Comparison of ENCODE assay signal across 25 mouse cellular contexts in the genomic region with DNA sequence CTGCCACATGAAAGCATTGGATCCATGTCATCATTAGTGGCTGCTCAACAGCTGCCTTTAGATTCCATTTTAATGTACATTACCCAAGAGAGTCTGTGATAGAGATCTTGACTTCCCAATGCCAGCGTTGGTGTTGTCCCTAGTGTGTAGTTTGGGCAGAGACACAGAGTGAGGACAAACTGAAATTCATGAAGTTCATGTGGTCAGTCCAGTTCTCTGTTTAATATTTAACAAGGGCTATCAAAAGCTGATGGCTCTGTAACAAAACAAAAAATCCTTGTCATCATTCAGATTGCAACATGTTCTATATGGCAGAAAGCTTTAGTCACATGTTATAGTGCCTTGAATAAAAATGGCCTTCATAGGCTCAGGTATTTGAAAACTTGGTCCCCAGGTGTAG. TPM values are rescaled to one million over a fixed set of nuclear protein-coding genes. Genes with fewer than 3 reads are reported as not detected.
"Had no signal": no experiment of that assay in that cellular context is flagged by ENCODE, and none has a peak within 500 bp of the region (broad histone marks: within the 10 kb centered on the region; RNA-seq: fewer than 3 reads in every experiment).

No protein-coding gene starts in this region.

- H3K4me1 ChIP-seq: midbrain, embryonic 10.5 days; midbrain, embryonic 12.5 days; neural tube, embryonic 13.5 days; neural tube, embryonic 15.5 days; stomach, embryonic 15.5 days had no signal

- H3K27ac ChIP-seq: midbrain, embryonic 10.5 days; midbrain, embryonic 12.5 days; neural tube, embryonic 13.5 days; neural tube, embryonic 15.5 days; stomach, embryonic 15.5 days; stomach, postnatal 0 days had no signal

- H3K9ac ChIP-seq: lung, embryonic 14.5 days; midbrain, embryonic 12.5 days; neural tube, embryonic 13.5 days; neural tube, embryonic 15.5 days; stomach, embryonic 15.5 days had no signal

- H3K36me3 ChIP-seq: midbrain, embryonic 10.5 days; midbrain, embryonic 12.5 days; neural tube, embryonic 13.5 days; neural tube, embryonic 15.5 days; stomach, embryonic 15.5 days had no signal

- H3K9me3 ChIP-seq: stomach, embryonic 15.5 days had no signal

- H3K4me3 ChIP-seq: midbrain, embryonic 10.5 days; midbrain, embryonic 12.5 days; myocyte; neural tube, embryonic 13.5 days; neural tube, embryonic 15.5 days; stomach, embryonic 15.5 days had no signal

- H3K27me3 ChIP-seq: midbrain, embryonic 12.5 days; neural tube, embryonic 13.5 days; neural tube, embryonic 15.5 days; stomach, embryonic 15.5 days had no signal

- ATAC-seq: midbrain, embryonic 16.5 days had no signal

- H3K4me2 ChIP-seq: lung, embryonic 14.5 days; midbrain, embryonic 12.5 days; neural tube, embryonic 13.5 days; neural tube, embryonic 15.5 days; stomach, embryonic 15.5 days had no signal

- DNase-seq: lung, adult 18-20 months; lung, embryonic 14.5 days; lung, postnatal 10 days; lung, postnatal 4 days; midbrain, embryonic 14.5 days; retina, postnatal 1 day; right cerebral cortex, adult 18-20 months; right cerebral cortex, postnatal 25 days; right cerebral cortex, postnatal 4 days; thymus, adult 2 months; thymus, postnatal 25 days; thymus, postnatal 4 days had no signal

RNA-seq across cellular contexts. Expression of gene Cyp3a59, which starts 9.0 kb away (rescaled TPM):
- polyA plus RNA-seq: lung, embryonic 14.5 days; lung, embryonic 16.5 days; midbrain, embryonic 10.5 days; midbrain, embryonic 12.5 days; midbrain, embryonic 14.5 days; midbrain, embryonic 16.5 days; myocyte; neural tube, embryonic 11.5 days; neural tube, embryonic 13.5 days; neural tube, embryonic 15.5 days; spleen, adult 2 months; stomach, embryonic 15.5 days; stomach, postnatal 0 days; testis, adult 2 months; thymus, adult 2 months; urinary bladder, adult 2 months had no signal
